Mouse (Mus musculus): ENCODE results near the gene Slc25a40. TPM values are rescaled to one million over a fixed set of nuclear protein-coding genes. Genes with fewer than 3 reads are reported as not detected.
A peak's percentile ranks its signal among the peaks of the same experiment; 100 is the strongest.

Gene Slc25a40
- 10.4 and 12.5 TPM in 2 replicates for polyA plus RNA-seq (2015; fragmentation: Nextera tagmentation; extraction: Ambion mirVana)

GRCm38 (mm10) chr5:8422157-8422931 lies at the start of gene Slc25a40, which contains the start of gene Dbf4:
Gene Slc25a40, plus strand, starts transcription at chr5:8422850.
Gene Dbf4, minus strand, starts transcription at chr5:8422716.
- Histone ChIP-seq H3K9ac (ENCODE audit: low read length) (peak within 1 kb of the TSS; percentile 94), H3K4me2 (ENCODE audit: low read depth, low read length) (peak within 1 kb of the TSS; percentile 74), H3K27ac (ENCODE audit: low read length) (peak within 1 kb of the TSS; percentile 85), H3K9me3 (replicated peaks; ENCODE audit: control insufficient read depth, low read length) (no peaks in the 10 kb centered on the region), H3K4me3 (replicated peaks; ENCODE audit: low read length) (peak within 1 kb of the TSS; percentile 86), H3K4me1 (ENCODE audit: control insufficient read depth, insufficient read depth, low read length) (peaks cover 5% of the 10 kb centered on the region; the same call in 1 of the 2 replicates), H3K27me3 (ENCODE audit: control insufficient read depth, insufficient read depth, low read length) (no peaks in the 10 kb centered on the region), H3K36me3 (ENCODE audit: control insufficient read depth, insufficient read depth, low read length) (peaks cover 4% of the 10 kb centered on the region; the same call in 1 of the 2 replicates)
- under 1% methylated on average over 93 of the region's 93 CpGs for WGBS
- ATAC-seq (ENCODE audit: insufficient read depth, low FRiP score) = peak; percentile 99

GRCm38 (mm10) chr5:8373415-8373814 lies 49.2 kb upstream of the Slc25a40 start:
- Histone ChIP-seq H3K9me3 (replicated peaks; ENCODE audit: control insufficient read depth, low read length) (no peaks in the 10 kb centered on the region), H3K4me2 (ENCODE audit: low read depth, low read length) (no peak overlapping the region), H3K9ac (ENCODE audit: low read length) (no peak overlapping the region), H3K27ac (ENCODE audit: low read length) (no peak overlapping the region), H3K36me3 (ENCODE audit: control insufficient read depth, insufficient read depth, low read length) (no peaks in the 10 kb centered on the region), H3K4me1 (ENCODE audit: control insufficient read depth, insufficient read depth, low read length) (no peaks in the 10 kb centered on the region), H3K27me3 (ENCODE audit: control insufficient read depth, insufficient read depth, low read length) (no peaks in the 10 kb centered on the region), H3K4me3 (replicated peaks; ENCODE audit: low read length) (no peak overlapping the region)
- no peak for ATAC-seq (ENCODE audit: insufficient read depth, low FRiP score)
- WGBS = 69% methylated on average over 4 of the region's 4 CpGs

GRCm38 (mm10) chr5:8374297-8374906 lies 48.2 kb upstream of the Slc25a40 start:
- Histone ChIP-seq H3K27me3 (ENCODE audit: control insufficient read depth, insufficient read depth, low read length) (no peaks in the 10 kb centered on the region), H3K9me3 (replicated peaks; ENCODE audit: control insufficient read depth, low read length) (no peaks in the 10 kb centered on the region), H3K4me2 (ENCODE audit: low read depth, low read length) (no peak overlapping the region), H3K4me3 (replicated peaks; ENCODE audit: low read length) (no peak overlapping the region), H3K27ac (ENCODE audit: low read length) (no peak overlapping the region), H3K4me1 (ENCODE audit: control insufficient read depth, insufficient read depth, low read length) (no peaks in the 10 kb centered on the region), H3K36me3 (ENCODE audit: control insufficient read depth, insufficient read depth, low read length) (no peaks in the 10 kb centered on the region), H3K9ac (ENCODE audit: low read length) (no peak overlapping the region)
- WGBS = 79% methylated on average over 5 of the region's 5 CpGs
- ATAC-seq (ENCODE audit: insufficient read depth, low FRiP score) = no peak

GRCm38 (mm10) chr5:8393891-8394583 lies 28.6 kb upstream of the Slc25a40 start:
- H3K4me3 ChIP-seq (replicated peaks; ENCODE audit: low read length) = no peak overlapping the region
- 63% methylated on average over 1 of the region's 1 CpGs for WGBS
- H3K27ac ChIP-seq (ENCODE audit: low read length) = no peak overlapping the region
- H3K4me1 ChIP-seq (ENCODE audit: control insufficient read depth, insufficient read depth, low read length) = no peaks in the 10 kb centered on the region
- no peak overlapping the region for H3K9ac ChIP-seq (ENCODE audit: low read length)
- no peak for ATAC-seq (ENCODE audit: insufficient read depth, low FRiP score)
- no peak overlapping the region for H3K4me2 ChIP-seq (ENCODE audit: low read depth, low read length)
- H3K36me3 ChIP-seq (ENCODE audit: control insufficient read depth, insufficient read depth, low read length) = no peaks in the 10 kb centered on the region; the same call in 1 of the 2 replicates
- no peaks in the 10 kb centered on the region for H3K27me3 ChIP-seq (ENCODE audit: control insufficient read depth, insufficient read depth, low read length)
- no peaks in the 10 kb centered on the region for H3K9me3 ChIP-seq (replicated peaks; ENCODE audit: control insufficient read depth, low read length)

- 93% methylated on average over 13 of the region's 13 CpGs for WGBS
- no peak overlapping the region for H3K4me2 ChIP-seq (ENCODE audit: low read depth, low read length)
- H3K9ac ChIP-seq (ENCODE audit: low read length) = no peak overlapping the region
- no peak overlapping the region for H3K27ac ChIP-seq (ENCODE audit: low read length)
- no peaks in the 10 kb centered on the region for H3K9me3 ChIP-seq (replicated peaks; ENCODE audit: control insufficient read depth, low read length)
- no peak overlapping the region for H3K4me3 ChIP-seq (replicated peaks; ENCODE audit: low read length)
- no peaks in the 10 kb centered on the region for H3K27me3 ChIP-seq (ENCODE audit: control insufficient read depth, insufficient read depth, low read length)
- H3K36me3 ChIP-seq (ENCODE audit: control insufficient read depth, insufficient read depth, low read length) = no peaks in the 10 kb centered on the region; the same call in 1 of the 2 replicates
- no peaks in the 10 kb centered on the region for H3K4me1 ChIP-seq (ENCODE audit: control insufficient read depth, insufficient read depth, low read length)
- no peak for ATAC-seq (ENCODE audit: insufficient read depth, low FRiP score)
Observed at GRCm38 (mm10) chr5:8397587-8398249, 24.9 kb upstream of the Slc25a40 start.

GRCm38 (mm10) chr5:8408746-8409145 lies 13.9 kb upstream of the Slc25a40 start:
- no peak overlapping the region for H3K9ac ChIP-seq (ENCODE audit: low read length)
- H3K27ac ChIP-seq (ENCODE audit: low read length) = no peak overlapping the region
- H3K27me3 ChIP-seq (ENCODE audit: control insufficient read depth, insufficient read depth, low read length) = no peaks in the 10 kb centered on the region
- no peak overlapping the region for H3K4me3 ChIP-seq (replicated peaks; ENCODE audit: low read length)
- H3K4me1 ChIP-seq (ENCODE audit: control insufficient read depth, insufficient read depth, low read length) = no peaks in the 10 kb centered on the region
- H3K4me2 ChIP-seq (ENCODE audit: low read depth, low read length) = no peak overlapping the region
- no peak for ATAC-seq (ENCODE audit: insufficient read depth, low FRiP score)
- H3K9me3 ChIP-seq (replicated peaks; ENCODE audit: control insufficient read depth, low read length) = no peaks in the 10 kb centered on the region
- peaks cover 18% of the 10 kb centered on the region for H3K36me3 ChIP-seq (ENCODE audit: control insufficient read depth, insufficient read depth, low read length)
- WGBS = 91% methylated on average over 4 of the region's 4 CpGs

- Histone ChIP-seq H3K27ac (ENCODE audit: low read length) (no peak overlapping the region), H3K4me1 (ENCODE audit: control insufficient read depth, insufficient read depth, low read length) (no peaks in the 10 kb centered on the region), H3K9ac (ENCODE audit: low read length) (no peak overlapping the region), H3K27me3 (ENCODE audit: control insufficient read depth, insufficient read depth, low read length) (no peaks in the 10 kb centered on the region), H3K4me3 (replicated peaks; ENCODE audit: low read length) (no peak overlapping the region), H3K4me2 (ENCODE audit: low read depth, low read length) (no peak overlapping the region), H3K9me3 (replicated peaks; ENCODE audit: control insufficient read depth, low read length) (no peaks in the 10 kb centered on the region), H3K36me3 (ENCODE audit: control insufficient read depth, insufficient read depth, low read length) (peaks cover 6% of the 10 kb centered on the region; the same call in 1 of the 2 replicates)
- 88% methylated on average over 3 of the region's 3 CpGs for WGBS
- no peak for ATAC-seq (ENCODE audit: insufficient read depth, low FRiP score)
Observed at GRCm38 (mm10) chr5:8416683-8417413, 5.8 kb upstream of the Slc25a40 start.

GRCm38 (mm10) chr5:8417443-8417842 lies 5.2 kb upstream of the Slc25a40 start:
- H3K27me3 ChIP-seq (ENCODE audit: control insufficient read depth, insufficient read depth, low read length) = no peaks in the 10 kb centered on the region
- no peak for ATAC-seq (ENCODE audit: insufficient read depth, low FRiP score)
- peaks cover 4% of the 10 kb centered on the region; the same call in 1 of the 2 replicates for H3K36me3 ChIP-seq (ENCODE audit: control insufficient read depth, insufficient read depth, low read length)
- H3K4me2 ChIP-seq (ENCODE audit: low read depth, low read length) = no peak overlapping the region
- no peak overlapping the region for H3K4me3 ChIP-seq (replicated peaks; ENCODE audit: low read length)
- H3K9ac ChIP-seq (ENCODE audit: low read length) = no peak overlapping the region
- H3K9me3 ChIP-seq (replicated peaks; ENCODE audit: control insufficient read depth, low read length) = no peaks in the 10 kb centered on the region
- 49% methylated on average over 1 of the region's 1 CpGs for WGBS
- no peak overlapping the region for H3K27ac ChIP-seq (ENCODE audit: low read length)
- H3K4me1 ChIP-seq (ENCODE audit: control insufficient read depth, insufficient read depth, low read length) = no peaks in the 10 kb centered on the region
